Mouse (Mus musculus) thymus, adult 2 months (tissue): ENCODE measurements at regions not wholly inside any gene's neighbourhood (a gene's known extent, or its start where the extent isn't known, plus 50 kb on each side); places are given as distances from the start of the nearest gene placed in this dataset.

Experiments used
- CTCF ChIP-seq: fragments of 200-500 bp; IDR thresholded peaks from 2 replicates; pipeline ENCODE4 v1.5.1; 2012; ENCODE audit warnings: mild to moderate bottlenecking, control low read depth, low read length, moderate library complexity, borderline replicate concordance; ENCODE audit not compliant: control insufficient read depth, poor library complexity, insufficient read depth; ENCODE audit errors: extremely low read depth
- POLR2A ChIP-seq: fragments of 200-500 bp; IDR thresholded peaks from 2 replicates; pipeline ENCODE4 v1.6.1; 2012; ENCODE audit warnings: mild to moderate bottlenecking, low read length, control low read depth, moderate library complexity; ENCODE audit not compliant: control insufficient read depth, poor library complexity, insufficient read depth; ENCODE audit errors: extremely low read depth

DNA sequence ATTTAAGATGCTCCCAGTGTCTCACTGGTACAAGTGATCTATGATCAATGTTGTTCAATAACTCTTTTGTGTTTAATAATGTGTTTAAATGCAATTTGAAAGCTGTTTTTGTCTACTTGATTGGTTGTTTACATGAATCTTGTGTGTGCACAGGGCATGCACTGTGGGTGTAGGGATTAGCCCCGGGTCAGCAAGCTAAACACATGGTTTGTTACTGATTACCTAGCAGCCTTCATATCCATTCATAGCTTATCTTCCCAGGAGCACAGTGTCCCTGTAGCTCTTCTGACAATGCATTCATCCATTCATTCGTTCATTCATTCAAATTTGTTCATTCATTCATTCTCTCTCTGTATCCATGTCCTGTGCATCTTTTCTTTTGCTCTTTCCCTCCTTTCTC lies 108.9 kb upstream of the 1700056E22Rik start:
- no peak for TF ChIP-seq POLR2A
- no peak for TF ChIP-seq CTCF
